Mouse (Mus musculus) cerebellum, adult 11 months (tissue): ENCODE measurements around the gene Dnajc13.

ENCODE experiments used
- DNase-seq: peaks from one replicate; pipeline ENCODE4 v3.0.0; 2022

The Dnajc13 gene

GRCm38 (mm10) chr9:104254408-104255180 is 8.1 kb downstream of the Dnajc13 start:
- DNase-seq, result no peak

GRCm38 (mm10) chr9:104252637-104253036 is 10.1 kb downstream of the Dnajc13 start:
- DNase-seq, result no peak

GRCm38 (mm10) chr9:104251687-104252086 is 11.0 kb downstream of the Dnajc13 start:
- DNase-seq, result no peak

- no peak for DNase-seq
These were observed 11.6 kb downstream of the Dnajc13 start for GRCm38 (mm10) chr9:104251111-104251510.

GRCm38 (mm10) chr9:104247307-104247987 is 15.3 kb downstream of the Dnajc13 start:
- DNase-seq, result no peak

- no peak for DNase-seq
These were observed 18.8 kb downstream of the Dnajc13 start for GRCm38 (mm10) chr9:104243799-104244466.

- DNase-seq, result no peak
These were observed 22.6 kb downstream of the Dnajc13 start for GRCm38 (mm10) chr9:104240146-104240545.

- DNase-seq, result no peak
These were observed 23.7 kb downstream of the Dnajc13 start for GRCm38 (mm10) chr9:104239076-104239475.

GRCm38 (mm10) chr9:104236256-104236930 is 26.3 kb downstream of the Dnajc13 start:
- DNase-seq, result no peak

- DNase-seq, result peak; percentile 35
These were observed 27.0 kb downstream of the Dnajc13 start for GRCm38 (mm10) chr9:104235751-104236150.

GRCm38 (mm10) chr9:104233815-104234214 is 28.9 kb downstream of the Dnajc13 start:
- no peak for DNase-seq

- DNase-seq, result no peak
These were observed 29.7 kb downstream of the Dnajc13 start for GRCm38 (mm10) chr9:104233060-104233459.

- no peak for DNase-seq
These were observed 30.7 kb downstream of the Dnajc13 start for GRCm38 (mm10) chr9:104232004-104232403.

GRCm38 (mm10) chr9:104211402-104211801 is 51.3 kb downstream of the Dnajc13 start:
- no peak for DNase-seq

GRCm38 (mm10) chr9:104203851-104204250 is 58.9 kb downstream of the Dnajc13 start:
- no peak for DNase-seq

GRCm38 (mm10) chr9:104194528-104194927 is 68.2 kb downstream of the Dnajc13 start:
- DNase-seq, result no peak

- no peak for DNase-seq
These were observed 68.8 kb downstream of the Dnajc13 start for GRCm38 (mm10) chr9:104193900-104194299.

GRCm38 (mm10) chr9:104193327-104193726 is 69.4 kb downstream of the Dnajc13 start:
- no peak for DNase-seq

GRCm38 (mm10) chr9:104192513-104192912 is 70.2 kb downstream of the Dnajc13 start:
- DNase-seq, result no peak

- DNase-seq, result no peak
These were observed 73.1 kb downstream of the Dnajc13 start for GRCm38 (mm10) chr9:104189657-104190056.

- no peak for DNase-seq
These were observed 74.0 kb downstream of the Dnajc13 start for GRCm38 (mm10) chr9:104188704-104189103.

- DNase-seq, result no peak
These were observed 75.7 kb downstream of the Dnajc13 start for GRCm38 (mm10) chr9:104187028-104187427.

- DNase-seq, result no peak
These were observed 79.5 kb downstream of the Dnajc13 start for GRCm38 (mm10) chr9:104183181-104183580.
